Mouse (Mus musculus): ENCODE results near the gene Cldn34b3. TPM values are rescaled to one million over a fixed set of nuclear protein-coding genes. Genes with fewer than 3 reads are reported as not detected.

Gene Cldn34b3
- polyA plus RNA-seq (2015; fragmentation: Nextera tagmentation; extraction: Ambion mirVana): 0.22 TPM in 1 of 2 replicates, not detected in the other

GRCm38 (mm10) chrX:76264004-76264403 is at the start of gene Cldn34b3:
Gene Cldn34b3, plus strand, starts transcription at chrX:76264304.

Other genes with a start within 250 kb of the Cldn34b3 start
- gene Cldn34b4, start 129.0 kb downstream of the Cldn34b3 start, polyA plus RNA-seq (2015; fragmentation: Nextera tagmentation; extraction: Ambion mirVana): not detected in 2 replicates

Measured in adrenal gland, postnatal 0 days (tissue).